Mouse (Mus musculus) heart, embryonic 14.5 days (tissue): ENCODE measurements around the gene Telo2. TPM values are rescaled to one million over a fixed set of nuclear protein-coding genes. Genes with fewer than 3 reads are reported as not detected.

Source experiments
- ATAC-seq: fragments of 200-750 bp; cut with Nextera tagmentation; 2 replicates; pipeline ENCODE4 v1.8.0; 2017; ENCODE audit warnings: low read depth, moderate TSS enrichment; ENCODE audit not compliant: insufficient number of reproducible peaks, insufficient read depth, low FRiP score
- H3K27ac ChIP-seq, 2 experiments: fragments of 200-500 bp in 1 of 2; fragments of 300-500 bp in 1 of 2; sonication (generic) in 1 of 2; replicated peaks in 1 of 2; 2 replicates each; pipeline ENCODE4 v1.5.1; 2012 to 2014; ENCODE audit warnings: low read depth in 2 of 2, low read length in 2 of 2, control low read depth in 1 of 2, mild to moderate bottlenecking in 1 of 2, mixed read lengths in 1 of 2; ENCODE audit not compliant: control insufficient read depth in 1 of 2, insufficient read depth in 1 of 2
- H3K27me3 ChIP-seq: fragments of 300-500 bp; sonication (generic); 2 replicates; pipeline ENCODE4 v1.6.1; 2014; ENCODE audit warnings: mild to moderate bottlenecking, low read length, control low read depth; ENCODE audit not compliant: control insufficient read depth, insufficient read depth
- H3K36me3 ChIP-seq: fragments of 300-500 bp; sonication (generic); 2 replicates; pipeline ENCODE4 v1.6.1; 2014; ENCODE audit warnings: mild to moderate bottlenecking, control low read depth, low read length, mixed read lengths; ENCODE audit not compliant: control insufficient read depth, insufficient read depth
- H3K4me1 ChIP-seq, 2 experiments: fragments of 200-500 bp in 1 of 2; fragments of 300-500 bp in 1 of 2; sonication (generic) in 1 of 2; 2 replicates each; pipeline ENCODE4 v1.6.1; 2012 to 2014; ENCODE audit warnings: low read length in 2 of 2, control low read depth in 1 of 2, mixed read lengths in 1 of 2; ENCODE audit not compliant: control insufficient read depth in 2 of 2, insufficient read depth in 2 of 2
- H3K4me2 ChIP-seq: fragments of 300-500 bp; sonication (generic); 2 replicates; pipeline ENCODE4 v1.6.1; 2014; ENCODE audit warnings: mild to moderate bottlenecking, low read length
- H3K4me3 ChIP-seq, 2 experiments: fragments of 200-500 bp in 1 of 2; fragments of 300-500 bp in 1 of 2; sonication (generic) in 1 of 2; 2 replicates each; pipeline ENCODE4 v1.5.1; 2012 to 2014; ENCODE audit warnings: low read length in 2 of 2, mild to moderate bottlenecking in 2 of 2, control low read depth in 1 of 2, low read depth in 1 of 2, moderate library complexity in 1 of 2; ENCODE audit not compliant: control insufficient read depth in 1 of 2, insufficient read depth in 1 of 2
- H3K9ac ChIP-seq: fragments of 300-500 bp; sonication (generic); 2 replicates; pipeline ENCODE4 v1.6.1; 2014; ENCODE audit warnings: mild to moderate bottlenecking, low read length
- H3K9me3 ChIP-seq: fragments of 300-500 bp; sonication (generic); 2 replicates; pipeline ENCODE4 v1.6.1; 2016; ENCODE audit warnings: low read length, control low read depth; ENCODE audit not compliant: control insufficient read depth
- WGBS: fragments of 180-500 bp; shearing (Covaris S2); extraction: QIAGEN DNeasy Blood & Tissue Kit; methylation state at CpG from one replicate; pipeline ENCODE4 v1.1.7; 2014; 5-methylcytosine and 5-hydroxymethylcytosine counted together
- polyA plus RNA-seq: library from polyadenylated mRNA; unstranded; fragments of >200 nt; fragmentation: Nextera tagmentation; extraction: Ambion mirVana; gene quantifications from 2 replicates; pipeline ENCODE4 v1.2.1, GENCODE M21; 2014

Telo2 gene
- polyA plus RNA-seq, 1 experiment from 2014 or later, result 27.8 TPM

DNA sequence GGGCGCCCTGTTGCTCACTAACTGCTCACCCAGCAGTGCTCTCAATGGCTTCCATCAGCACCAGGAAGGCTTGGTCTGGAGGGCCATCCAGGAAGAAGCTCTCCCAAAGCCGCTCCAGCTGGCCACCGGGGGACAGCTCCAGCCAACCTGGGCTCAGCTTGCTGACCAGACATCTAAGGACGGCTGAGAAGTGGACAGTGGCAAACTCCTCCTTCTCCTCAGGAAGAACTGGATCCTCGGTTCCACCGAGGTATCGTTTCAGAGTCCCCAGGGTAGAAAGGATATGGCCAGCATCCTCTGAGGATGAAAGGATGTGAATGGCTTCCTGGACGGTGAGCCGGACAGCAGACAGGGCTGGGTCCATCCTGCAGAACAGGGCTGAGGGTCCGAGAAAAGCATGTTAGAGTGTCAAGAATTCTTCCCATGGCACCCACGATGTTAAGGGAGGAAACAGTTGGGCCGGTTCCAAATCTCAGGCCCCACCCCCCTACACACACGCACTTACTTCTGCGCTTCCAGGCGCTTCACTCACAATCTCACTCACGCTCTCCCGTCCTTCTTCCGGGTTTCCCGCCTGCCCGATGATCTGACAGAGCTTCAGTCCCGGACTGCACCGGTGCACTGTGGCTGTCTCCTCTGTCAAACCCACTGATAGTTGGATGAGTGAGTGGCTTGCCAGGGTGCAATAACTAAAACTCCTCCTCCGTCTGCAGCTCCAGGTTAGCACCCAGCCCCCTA lies 690 bp downstream of the Telo2 start:
- H3K4me1 ChIP-seq, result peaks cover 11 to 18% of the 10 kb centered on the region in 2 experiments
- H3K9me3 ChIP-seq, result no peaks in the 10 kb centered on the region
- H3K9ac ChIP-seq, result peak overlapping the region; percentile 84
- no peaks in the 10 kb centered on the region for H3K27me3 ChIP-seq
- WGBS, result 10% methylated on average over 23 of the region's 23 CpGs
- H3K27ac ChIP-seq, result peak overlapping the region; percentile 92 to 93
- peak overlapping the region; percentile 53 to 69 for H3K4me3 ChIP-seq
- peaks cover 23% of the 10 kb centered on the region for H3K36me3 ChIP-seq
- ATAC-seq, result peak; percentile 33; the same call in 1 of the 2 replicates
- peak overlapping the region; percentile 99 for H3K4me2 ChIP-seq

DNA sequence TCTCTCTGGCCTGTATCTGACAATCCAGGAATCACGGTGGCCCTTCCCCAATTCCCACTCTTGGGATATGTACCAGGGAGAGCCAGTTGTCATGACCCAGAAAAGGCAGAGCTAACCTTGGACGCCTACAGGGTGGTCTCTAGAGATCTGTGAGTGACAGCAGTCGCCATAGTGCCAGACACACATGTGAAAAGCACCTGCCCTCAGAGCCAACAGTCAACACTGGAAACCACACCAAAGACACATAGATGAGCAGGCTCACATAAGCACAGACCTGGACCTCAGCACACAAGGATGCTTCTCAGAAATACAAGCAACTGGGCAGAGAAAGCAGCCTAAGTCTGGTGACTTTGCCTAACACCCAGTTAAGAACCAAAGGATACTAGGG lies 3.4 kb downstream of the Telo2 start:
- Histone ChIP-seq H3K9ac (no peak overlapping the region), H3K36me3 (peaks cover 41% of the 10 kb centered on the region)
- 67% methylated on average over 3 of the region's 3 CpGs for WGBS

DNA sequence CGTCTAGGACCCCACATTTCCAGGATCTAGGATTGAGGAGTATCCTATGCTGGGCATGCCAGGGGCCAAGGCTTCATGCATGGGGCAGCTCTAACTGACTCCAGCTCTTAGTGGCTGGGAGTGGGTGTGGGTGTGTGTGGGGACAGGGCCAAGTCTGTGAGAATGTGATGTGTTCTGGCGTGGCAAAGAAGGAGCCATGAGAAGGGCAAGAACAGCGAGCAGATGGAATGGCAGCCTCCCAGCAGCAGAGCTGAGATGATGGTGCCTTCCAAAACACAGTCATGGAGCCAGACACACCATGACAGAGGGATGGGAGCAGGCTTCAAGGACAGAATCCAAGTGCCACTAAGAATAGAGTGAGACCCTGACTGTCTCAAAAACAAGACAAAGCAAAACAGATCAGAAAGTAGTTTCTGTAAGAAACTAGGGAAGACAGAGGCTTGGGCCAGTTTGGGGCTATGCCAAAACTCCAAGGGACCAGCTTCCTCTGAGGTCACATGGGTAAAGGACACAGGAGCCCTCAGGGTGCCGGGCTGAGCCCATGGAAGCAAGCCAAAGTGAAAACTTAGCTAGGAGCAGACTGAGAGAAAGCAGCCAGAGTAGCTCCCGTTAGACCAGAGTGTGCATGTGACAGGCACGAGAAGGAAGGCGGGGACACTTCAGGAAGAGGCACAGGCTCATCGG lies 3.9 kb downstream of the Telo2 start:
- H3K9me3 ChIP-seq, result no peaks in the 10 kb centered on the region
- H3K36me3 ChIP-seq, result peaks cover 47% of the 10 kb centered on the region

More for the DNA sequence above, 3.4 kb downstream of the Telo2 start:
- Histone ChIP-seq H3K4me3 (no peak overlapping the region), H3K27ac (peak overlapping the region in 1 of 2 experiments; percentile 28; a peak in 1 of 4 replicates), H3K27me3 (no peaks in the 10 kb centered on the region), H3K9me3 (no peaks in the 10 kb centered on the region), H3K4me1 (peaks cover 11 to 18% of the 10 kb centered on the region in 2 experiments), H3K4me2 (no peak overlapping the region)
- no peak for ATAC-seq

DNA sequence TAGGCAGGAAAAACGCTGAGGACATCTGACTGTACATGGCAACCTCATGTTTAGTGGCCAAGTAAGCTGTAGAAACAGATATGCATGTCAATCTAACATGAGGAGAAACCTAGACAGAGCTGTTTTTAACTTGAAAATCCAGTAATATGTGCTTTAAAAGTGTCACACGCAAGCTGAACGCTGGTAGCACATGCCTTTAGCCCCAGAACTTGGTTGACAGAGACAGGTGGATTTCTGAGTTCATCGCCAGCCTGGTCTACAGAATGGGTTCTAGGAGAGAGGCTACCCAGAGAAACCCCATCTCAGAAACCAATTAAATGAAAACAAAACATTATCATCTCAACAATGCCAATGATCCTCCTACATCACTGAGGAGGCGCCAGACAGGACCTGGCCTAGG lies 4.5 kb downstream of the Telo2 start:
- H3K4me3 ChIP-seq, result no peak overlapping the region
- H3K27me3 ChIP-seq, result no peaks in the 10 kb centered on the region
- peaks cover 53% of the 10 kb centered on the region for H3K36me3 ChIP-seq
- H3K4me2 ChIP-seq, result no peak overlapping the region
- 87% methylated on average over 5 of the region's 5 CpGs for WGBS
- peaks cover 11 to 18% of the 10 kb centered on the region in 2 experiments for H3K4me1 ChIP-seq
- ATAC-seq, result no peak
- H3K9me3 ChIP-seq, result no peaks in the 10 kb centered on the region
- no peak overlapping the region for H3K9ac ChIP-seq
- H3K27ac ChIP-seq, result no peak overlapping the region

More for the DNA sequence above, 3.9 kb downstream of the Telo2 start:
- 63% methylated on average over 8 of the region's 8 CpGs for WGBS
- Histone ChIP-seq H3K4me1 (peaks cover 11 to 18% of the 10 kb centered on the region in 2 experiments), H3K4me3 (no peak overlapping the region), H3K4me2 (no peak overlapping the region), H3K27me3 (no peaks in the 10 kb centered on the region), H3K27ac (peak overlapping the region in 1 of 2 experiments; percentile 28; a peak in 1 of 4 replicates), H3K9ac (no peak overlapping the region)
- ATAC-seq, result no peak

DNA sequence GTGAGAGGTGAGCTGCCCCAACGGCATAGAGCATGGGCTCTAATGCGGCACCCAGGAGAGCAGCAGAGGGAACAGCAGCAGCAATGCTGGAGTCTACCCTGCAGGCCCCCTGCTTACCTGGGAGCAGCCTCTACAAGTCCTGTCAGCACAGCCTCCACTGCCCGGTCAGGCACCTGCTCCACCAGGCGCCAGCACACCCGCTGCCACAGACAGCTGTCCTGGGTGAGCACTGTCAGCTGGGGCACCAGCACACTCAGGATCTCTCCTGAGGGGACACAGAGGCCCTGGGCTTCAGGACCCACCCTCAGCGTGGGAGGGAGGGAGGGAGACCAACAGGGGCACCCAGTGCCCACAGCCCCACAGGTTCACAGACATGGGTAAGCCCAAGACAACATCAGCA lies 5.2 kb downstream of the Telo2 start:
- Histone ChIP-seq H3K36me3 (peaks cover 60% of the 10 kb centered on the region), H3K9me3 (no peaks in the 10 kb centered on the region), H3K27ac (no peak overlapping the region), H3K4me1 (peaks cover 8 to 18% of the 10 kb centered on the region in 2 experiments), H3K27me3 (no peaks in the 10 kb centered on the region), H3K4me3 (no peak overlapping the region), H3K9ac (no peak overlapping the region), H3K4me2 (no peak overlapping the region)
- no peak for ATAC-seq
- 95% methylated on average over 6 of the region's 6 CpGs for WGBS

DNA sequence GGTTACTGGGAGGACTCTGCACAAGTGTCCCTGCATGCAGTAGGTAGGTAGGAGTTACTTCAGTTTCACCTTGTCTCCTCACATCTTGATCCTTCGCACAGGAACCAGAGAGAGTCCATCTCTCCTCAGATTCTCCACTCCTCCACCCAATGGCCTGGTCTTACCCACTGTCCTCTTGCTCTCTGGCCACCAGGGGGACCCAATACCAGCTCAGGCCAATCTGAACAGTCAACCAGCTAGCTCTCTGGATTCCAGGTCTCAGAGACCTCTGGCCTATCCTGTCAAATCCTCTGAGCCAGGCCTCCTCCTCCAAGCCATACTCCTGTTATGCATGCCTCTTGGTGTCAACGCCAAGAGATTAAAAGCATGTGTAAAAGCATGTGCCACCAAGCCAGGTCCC lies 6.2 kb downstream of the Telo2 start:
- Histone ChIP-seq H3K9ac (no peak overlapping the region), H3K36me3 (peaks cover 70% of the 10 kb centered on the region), H3K4me3 (no peak overlapping the region), H3K27ac (no peak overlapping the region), H3K9me3 (no peaks in the 10 kb centered on the region), H3K4me1 (peaks cover 2 to 12% of the 10 kb centered on the region in 2 experiments), H3K4me2 (no peak overlapping the region), H3K27me3 (no peaks in the 10 kb centered on the region)
- 60% methylated on average over 2 of the region's 2 CpGs for WGBS
- no peak for ATAC-seq

DNA sequence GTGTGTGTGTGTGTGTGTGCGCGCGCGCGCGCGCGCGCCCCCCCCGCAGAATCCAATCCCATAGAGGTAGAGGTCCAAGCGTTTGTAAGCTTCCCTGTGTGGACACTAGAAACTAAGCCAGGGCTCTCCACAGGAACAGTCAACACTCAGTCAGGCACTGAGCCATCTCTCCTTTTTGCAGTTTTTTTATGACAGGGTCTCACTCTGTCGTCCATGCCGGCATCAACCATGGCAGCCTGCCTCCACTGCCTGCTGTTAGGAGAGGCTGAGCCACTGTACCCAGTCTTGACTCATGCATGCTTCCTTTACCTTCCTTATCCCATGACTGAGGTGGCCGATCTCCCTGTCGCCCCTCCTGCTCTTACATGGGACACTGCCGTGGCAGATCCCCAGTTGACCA lies 8.0 kb downstream of the Telo2 start:
- Histone ChIP-seq H3K36me3 (peaks cover 82% of the 10 kb centered on the region), H3K4me3 (no peak overlapping the region), H3K27me3 (no peaks in the 10 kb centered on the region), H3K27ac (no peak overlapping the region), H3K9me3 (no peaks in the 10 kb centered on the region), H3K4me2 (no peak overlapping the region), H3K9ac (no peak overlapping the region), H3K4me1 (peaks cover 2 to 10% of the 10 kb centered on the region in 2 experiments)
- WGBS, result 73% methylated on average over 9 of the region's 16 CpGs
- no peak for ATAC-seq
